Mouse (Mus musculus): Measurements from ENCODE around the gene Slc8a2. TPM values are rescaled to one million over a fixed set of nuclear protein-coding genes. Genes with fewer than 3 reads are reported as not detected.

Gene Slc8a2
- polyA plus RNA-seq, 1 experiment from 2014 or later, result 0.29 TPM

DNA sequence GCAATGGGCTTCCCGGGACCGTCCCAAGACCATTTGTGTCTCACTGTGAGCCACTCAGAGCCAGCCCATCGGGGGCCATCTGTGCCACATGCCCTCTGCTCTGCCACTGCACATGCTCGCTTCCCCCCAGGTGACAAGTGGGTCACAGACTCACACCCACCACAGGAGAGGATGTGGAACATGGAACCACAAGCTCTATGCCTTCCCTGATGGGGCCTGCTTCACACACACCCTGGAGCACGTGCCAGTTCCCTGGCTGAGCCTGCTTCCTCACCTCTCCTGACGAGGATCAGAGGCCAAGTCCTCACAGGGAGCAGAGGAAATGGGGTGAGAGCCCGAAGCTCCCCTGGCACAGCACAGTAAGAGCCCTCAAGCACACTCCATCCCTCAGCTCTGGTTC, 77.5 kb downstream of the Slc8a2 start:
- DNase-seq (ENCODE audit: low spot score) (no peak), ATAC-seq (ENCODE audit: low read depth) (no peak)
- Histone ChIP-seq H3K27ac (replicated peaks; ENCODE audit: low read depth, low read length) (no peak overlapping the region), H3K9me3 (ENCODE audit: control insufficient read depth, low read length) (no peaks in the 10 kb centered on the region), H3K4me3 (ENCODE audit: low read depth, low read length) (no peak overlapping the region), H3K27me3 (replicated peaks; ENCODE audit: control insufficient read depth, insufficient read depth, low read length) (no peaks in the 10 kb centered on the region), H3K4me2 (ENCODE audit: low read depth, low read length) (no peak overlapping the region), H3K9ac (ENCODE audit: low read depth, low read length) (no peak overlapping the region), H3K4me1 (ENCODE audit: control insufficient read depth, insufficient read depth, low read length) (no peaks in the 10 kb centered on the region), H3K36me3 (ENCODE audit: control insufficient read depth, insufficient read depth, low read length) (peaks cover 65% of the 10 kb centered on the region)
- WGBS, result 76% methylated on average over 7 of the region's 7 CpGs

DNA sequence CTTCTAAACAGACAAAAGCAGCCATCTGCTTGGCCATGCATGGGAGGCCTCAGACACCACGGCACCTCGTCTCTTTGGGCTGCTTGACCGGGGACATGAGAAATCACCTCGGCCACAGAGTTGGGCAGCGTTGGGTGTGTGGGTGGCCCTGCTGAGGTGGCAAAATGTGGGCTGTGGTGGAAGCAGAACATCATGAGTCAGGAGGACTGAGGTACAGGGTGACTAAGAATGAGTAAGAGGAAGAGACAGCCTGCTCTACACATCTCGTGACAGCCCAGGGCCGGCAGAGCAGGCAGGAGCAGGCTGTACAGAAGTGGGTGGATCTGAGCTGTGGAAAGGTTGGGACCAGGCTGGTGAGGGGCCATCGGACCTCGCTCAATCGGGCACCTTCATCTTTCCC, 77.9 kb downstream of the Slc8a2 start:
- no peaks in the 10 kb centered on the region for H3K27me3 ChIP-seq (replicated peaks; ENCODE audit: control insufficient read depth, insufficient read depth, low read length)
- H3K27ac ChIP-seq (replicated peaks; ENCODE audit: low read depth, low read length), result no peak overlapping the region
- DNase-seq (ENCODE audit: low spot score) (no peak), ATAC-seq (ENCODE audit: low read depth) (no peak)
- H3K4me1 ChIP-seq (ENCODE audit: control insufficient read depth, insufficient read depth, low read length), result no peaks in the 10 kb centered on the region
- H3K4me2 ChIP-seq (ENCODE audit: low read depth, low read length), result no peak overlapping the region
- H3K9ac ChIP-seq (ENCODE audit: low read depth, low read length), result no peak overlapping the region
- peaks cover 63% of the 10 kb centered on the region for H3K36me3 ChIP-seq (ENCODE audit: control insufficient read depth, insufficient read depth, low read length)
- H3K4me3 ChIP-seq (ENCODE audit: low read depth, low read length), result no peak overlapping the region
- WGBS, result 90% methylated on average over 10 of the region's 10 CpGs
- H3K9me3 ChIP-seq (ENCODE audit: control insufficient read depth, low read length), result no peaks in the 10 kb centered on the region

DNA sequence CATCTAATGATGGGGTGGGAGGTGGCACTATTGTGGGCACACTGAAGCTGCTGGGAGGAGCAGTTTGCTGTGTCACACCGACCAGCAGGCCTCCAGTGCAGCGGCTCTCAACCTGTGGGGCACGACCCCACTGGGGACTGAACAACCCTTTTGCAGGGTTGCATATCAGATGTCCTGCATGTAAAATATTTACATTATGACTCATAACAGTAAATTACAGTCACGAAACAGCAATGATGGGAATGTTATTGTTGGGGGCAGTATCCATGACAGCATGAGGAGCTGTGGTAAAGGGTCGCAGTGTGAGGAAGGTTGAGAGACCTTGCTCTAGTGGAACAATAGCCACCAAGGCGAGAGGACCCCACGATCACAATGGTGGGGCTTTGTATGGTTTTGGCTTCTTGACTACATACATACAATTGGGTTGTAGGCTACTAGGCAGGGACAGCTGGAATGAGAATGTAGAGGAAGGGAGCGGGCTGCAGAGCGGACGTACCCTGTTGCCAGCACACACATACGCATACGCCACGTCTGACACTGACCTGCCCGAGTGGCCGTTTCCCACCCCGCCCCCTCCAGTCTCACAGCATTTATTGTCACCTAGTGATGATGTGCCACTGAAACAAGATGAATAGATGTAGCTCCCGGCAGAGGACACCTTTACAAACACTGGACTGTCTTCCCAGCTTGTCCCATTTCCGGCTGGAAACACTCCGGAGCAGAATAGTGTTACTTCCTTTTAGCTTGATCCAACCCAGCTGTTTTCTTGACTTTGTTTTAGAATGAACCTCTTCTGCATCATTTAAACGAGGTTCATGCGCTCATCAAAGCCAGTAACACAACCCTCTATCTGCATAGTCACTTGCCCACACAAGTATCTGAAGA, 79.4 kb downstream of the Slc8a2 start:
- no peak for DNase-seq (ENCODE audit: low spot score)
- WGBS, result 85% methylated on average over 21 of the region's 21 CpGs
- no peak overlapping the region for H3K9ac ChIP-seq (ENCODE audit: low read depth, low read length)
- H3K4me2 ChIP-seq (ENCODE audit: low read depth, low read length), result no peak overlapping the region
- no peak for ATAC-seq (ENCODE audit: low read depth)
- no peak overlapping the region for H3K4me3 ChIP-seq (ENCODE audit: low read depth, low read length)
- no peak overlapping the region for H3K27ac ChIP-seq (replicated peaks; ENCODE audit: low read depth, low read length)
- no peaks in the 10 kb centered on the region for H3K27me3 ChIP-seq (replicated peaks; ENCODE audit: control insufficient read depth, insufficient read depth, low read length)
- H3K9me3 ChIP-seq (ENCODE audit: control insufficient read depth, low read length), result no peaks in the 10 kb centered on the region
- H3K36me3 ChIP-seq (ENCODE audit: control insufficient read depth, insufficient read depth, low read length), result peaks cover 64% of the 10 kb centered on the region
- H3K4me1 ChIP-seq (ENCODE audit: control insufficient read depth, insufficient read depth, low read length), result no peaks in the 10 kb centered on the region

Other genes starting within 250 kb of the Slc8a2 start
- gene Crx, start 249.9 kb upstream of the Slc8a2 start, polyA plus RNA-seq (2014; fragmentation: Nextera tagmentation; extraction: Ambion mirVana), result not detected in 2 replicates
- gene Crxos, start 247.2 kb upstream of the Slc8a2 start, polyA plus RNA-seq (2014; fragmentation: Nextera tagmentation; extraction: Ambion mirVana), result not detected in 2 replicates
- gene Selenow, start 207.4 kb upstream of the Slc8a2 start, polyA plus RNA-seq (2014; fragmentation: Nextera tagmentation; extraction: Ambion mirVana), result 1,004 and 1,082 TPM in 2 replicates
- gene Nop53, start 183.8 kb upstream of the Slc8a2 start, polyA plus RNA-seq (2014; fragmentation: Nextera tagmentation; extraction: Ambion mirVana), result 164 and 180 TPM in 2 replicates
- gene Ehd2, start 162.3 kb upstream of the Slc8a2 start, polyA plus RNA-seq (2014; fragmentation: Nextera tagmentation; extraction: Ambion mirVana), result 58.0 and 67.1 TPM in 2 replicates
- gene Bicra, start 81.9 kb upstream of the Slc8a2 start, polyA plus RNA-seq (2014; fragmentation: Nextera tagmentation; extraction: Ambion mirVana), result 6.7 and 7.7 TPM in 2 replicates
- 0.07 and 0.24 TPM in 2 replicates for gene Zfp541, start 68.0 kb upstream of the Slc8a2 start, polyA plus RNA-seq (2014; fragmentation: Nextera tagmentation; extraction: Ambion mirVana)
- gene Napa, start 31.4 kb upstream of the Slc8a2 start, polyA plus RNA-seq (2014; fragmentation: Nextera tagmentation; extraction: Ambion mirVana), result 190 and 203 TPM in 2 replicates
- 24.1 and 27.8 TPM in 2 replicates for gene Kptn, start 9.9 kb upstream of the Slc8a2 start, polyA plus RNA-seq (2014; fragmentation: Nextera tagmentation; extraction: Ambion mirVana)
- 29.5 and 35.5 TPM in 2 replicates for gene Meis3, start 45.3 kb downstream of the Slc8a2 start, polyA plus RNA-seq (2014; fragmentation: Nextera tagmentation; extraction: Ambion mirVana)
- 9.2 and 11.3 TPM in 2 replicates for gene Dhx34, start 92.2 kb downstream of the Slc8a2 start, polyA plus RNA-seq (2014; fragmentation: Nextera tagmentation; extraction: Ambion mirVana)
- gene C5ar2, start 114.3 kb downstream of the Slc8a2 start, polyA plus RNA-seq (2014; fragmentation: Nextera tagmentation; extraction: Ambion mirVana), result 0.09 TPM in 1 of 2 replicates, not detected in the other
- gene C5ar1, start 129.7 kb downstream of the Slc8a2 start, polyA plus RNA-seq (2014; fragmentation: Nextera tagmentation; extraction: Ambion mirVana), result 4.1 and 4.4 TPM in 2 replicates
- gene Inafm1, start 143.8 kb downstream of the Slc8a2 start, polyA plus RNA-seq (2014; fragmentation: Nextera tagmentation; extraction: Ambion mirVana), result 21.1 and 23.4 TPM in 2 replicates
- gene Ccdc9, start 157.0 kb downstream of the Slc8a2 start, polyA plus RNA-seq (2014; fragmentation: Nextera tagmentation; extraction: Ambion mirVana), result 10.9 and 13.7 TPM in 2 replicates
- gene Bbc3, start 178.6 kb downstream of the Slc8a2 start, polyA plus RNA-seq (2014; fragmentation: Nextera tagmentation; extraction: Ambion mirVana), result 4.0 and 4.6 TPM in 2 replicates

All from embryonic facial prominence, embryonic 14.5 days (tissue).